Mouse (Mus musculus): Measurements from ENCODE around the gene Aebp1. TPM values are rescaled to one million over a fixed set of nuclear protein-coding genes. Genes with fewer than 3 reads are reported as not detected.

Aebp1 gene
- 2.9 TPM for polyA plus RNA-seq (2014; fragmentation: Illumina TruSeq; extraction: RNeasy Lipid Tissue Mini Kit (QIAGEN cat#74804); ENCODE audit: low read depth, low replicate concordance)

GRCm38 (mm10) chr11:5861678-5862393 is at the start of gene Aebp1:
Gene Aebp1, plus strand, starts transcription at chr11:5861947.

GRCm38 (mm10) chr11:5837251-5838246 is 24.2 kb upstream of the Aebp1 start, which contains the start of gene Polm:
Gene Polm, minus strand, starts transcription at chr11:5838016.

GRCm38 (mm10) chr11:5877921-5878526 is 16.3 kb downstream of the Aebp1 start, which contains the start of gene Pold2:
Gene Pold2, minus strand, starts transcription at chr11:5878292.

GRCm38 (mm10) chr11:5898531-5898930 is 36.8 kb downstream of the Aebp1 start, which contains the start of gene Myl7:
Gene Myl7, minus strand, starts transcription at chr11:5898782.

Other genes with a start within 250 kb of the Aebp1 start
- 12.9 TPM for gene Mrps24, start 146.3 kb upstream of the Aebp1 start, polyA plus RNA-seq (2014; fragmentation: Illumina TruSeq; extraction: RNeasy Lipid Tissue Mini Kit (QIAGEN cat#74804); ENCODE audit: low read depth, low replicate concordance)
- 6.6 TPM for gene Urgcp, start 99.6 kb upstream of the Aebp1 start, polyA plus RNA-seq (2014; fragmentation: Illumina TruSeq; extraction: RNeasy Lipid Tissue Mini Kit (QIAGEN cat#74804); ENCODE audit: low read depth, low replicate concordance)
- 3.7 TPM for gene Dbnl, start 73.5 kb upstream of the Aebp1 start, polyA plus RNA-seq (2014; fragmentation: Illumina TruSeq; extraction: RNeasy Lipid Tissue Mini Kit (QIAGEN cat#74804); ENCODE audit: low read depth, low replicate concordance)
- 1.0 TPM for gene Pgam2, start 58.2 kb upstream of the Aebp1 start, polyA plus RNA-seq (2014; fragmentation: Illumina TruSeq; extraction: RNeasy Lipid Tissue Mini Kit (QIAGEN cat#74804); ENCODE audit: low read depth, low replicate concordance)
- gene Polm, start 23.9 kb upstream of the Aebp1 start, polyA plus RNA-seq (2014; fragmentation: Illumina TruSeq; extraction: RNeasy Lipid Tissue Mini Kit (QIAGEN cat#74804); ENCODE audit: low read depth, low replicate concordance): 0.61 TPM
- not detected for gene Pold2, start 16.3 kb downstream of the Aebp1 start, polyA plus RNA-seq (2014; fragmentation: Illumina TruSeq; extraction: RNeasy Lipid Tissue Mini Kit (QIAGEN cat#74804); ENCODE audit: low read depth, low replicate concordance)
- not detected for gene Myl7, start 36.8 kb downstream of the Aebp1 start, polyA plus RNA-seq (2014; fragmentation: Illumina TruSeq; extraction: RNeasy Lipid Tissue Mini Kit (QIAGEN cat#74804); ENCODE audit: low read depth, low replicate concordance)
- not detected for gene Gck, start 88.1 kb downstream of the Aebp1 start, polyA plus RNA-seq (2014; fragmentation: Illumina TruSeq; extraction: RNeasy Lipid Tissue Mini Kit (QIAGEN cat#74804); ENCODE audit: low read depth, low replicate concordance)
- 36.6 TPM for gene Ykt6, start 93.7 kb downstream of the Aebp1 start, polyA plus RNA-seq (2014; fragmentation: Illumina TruSeq; extraction: RNeasy Lipid Tissue Mini Kit (QIAGEN cat#74804); ENCODE audit: low read depth, low replicate concordance)
- 0.24 TPM for gene Camk2b, start 204.4 kb downstream of the Aebp1 start, polyA plus RNA-seq (2014; fragmentation: Illumina TruSeq; extraction: RNeasy Lipid Tissue Mini Kit (QIAGEN cat#74804); ENCODE audit: low read depth, low replicate concordance)

Measured in kidney, adult 10 weeks (tissue).